Mouse (Mus musculus): ENCODE results near the gene Tmem51. TPM values are rescaled to one million over a fixed set of nuclear protein-coding genes. Genes with fewer than 3 reads are reported as not detected.

The Tmem51 gene
- total and polyA plus RNA-seq, 3 experiments, result 0.05 TPM; not detected in 2

DNA sequence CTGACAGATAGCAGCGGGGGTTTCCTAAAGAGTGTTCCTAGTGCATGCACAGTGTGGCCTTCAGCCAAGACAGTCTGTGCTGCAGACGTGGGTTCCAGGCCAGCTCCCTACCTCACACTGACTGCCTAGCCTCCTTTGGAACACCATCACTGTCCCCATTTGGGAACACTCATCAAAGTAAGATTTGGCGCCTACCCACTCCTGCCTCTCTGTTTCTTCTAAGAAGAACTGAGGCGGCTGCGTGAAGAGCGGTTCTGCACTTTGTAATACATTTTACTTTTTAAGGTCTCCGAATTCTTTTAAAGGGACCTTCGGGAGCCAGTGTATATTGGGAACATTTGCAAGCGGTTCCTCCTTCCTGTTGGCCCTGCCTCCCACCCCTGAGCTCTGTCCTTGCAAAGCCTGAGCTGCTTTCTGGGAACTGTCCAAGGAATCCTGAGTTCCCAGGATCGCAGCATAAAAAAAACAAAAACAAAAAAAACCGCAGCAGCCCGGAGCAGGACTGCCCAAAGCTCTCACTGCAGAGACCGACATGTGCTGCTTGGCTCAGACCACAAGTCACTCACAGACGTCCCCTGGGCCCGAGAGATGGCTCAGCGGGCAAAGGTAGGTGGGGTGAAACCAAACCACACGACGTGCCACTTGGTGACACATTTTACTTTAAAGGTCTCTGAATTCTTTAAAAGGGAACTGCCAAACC lies 6.4 kb downstream of the Tmem51 start:
- H3K27me3 ChIP-seq (ENCODE audit: insufficient read depth, low read length), result no peaks in the 10 kb centered on the region
- DNase-seq (ENCODE audit: low spot score) (no peak), ATAC-seq (ENCODE audit: extremely low read depth, insufficient number of reproducible peaks, low FRiP score, poor library complexity, severe bottlenecking) (no peak)
- no peak overlapping the region for H3K4me3 ChIP-seq (ENCODE audit: low read depth, low read length)
- peaks cover 76% of the 10 kb centered on the region for H3K9me3 ChIP-seq (replicated peaks)
- H3K4me1 ChIP-seq (ENCODE audit: insufficient read depth, low read depth, low read length), result no peaks in the 10 kb centered on the region
- TF ChIP-seq GATA2 (IDR thresholded peaks at IDR 0.05; ENCODE audit: borderline replicate concordance, low read depth, low read length) (no peak), GATA1 (IDR thresholded peaks at IDR 0.05; ENCODE audit: borderline replicate concordance, low read length) (no peak), TAL1 (conservative IDR thresholded peaks at IDR 0.05; ENCODE audit: low read depth, low read length) (no peak), POLR2AphosphoS5 (IDR thresholded peaks at IDR 0.05; ENCODE audit: insufficient replicate concordance, low read depth, low read length) (no peak), CTCF (IDR thresholded peaks at IDR 0.05; ENCODE audit: low read depth, low read length) (no peak)
- no peaks in the 10 kb centered on the region for H3K36me3 ChIP-seq (replicated peaks)

DNA sequence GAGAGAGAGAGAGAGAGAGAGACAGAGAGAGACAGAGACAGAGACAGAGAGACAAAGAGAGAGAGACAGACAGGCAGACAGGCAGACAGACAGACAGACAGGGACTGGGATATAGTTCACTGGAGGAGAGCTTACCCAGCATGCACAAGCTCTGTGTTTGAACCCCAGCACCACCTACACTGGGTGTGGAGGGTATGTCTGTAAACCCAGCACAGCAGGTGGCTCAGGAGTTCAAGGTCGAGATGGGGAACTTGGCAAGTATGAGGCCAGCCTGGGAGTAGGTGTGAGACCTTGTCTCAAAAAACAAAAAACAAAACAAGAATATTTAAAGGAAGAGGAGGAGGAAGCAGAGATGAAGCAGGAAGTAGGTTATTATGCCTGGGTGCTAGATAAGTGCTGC lies 7.2 kb downstream of the Tmem51 start:
- Histone ChIP-seq H3K9me3 (replicated peaks) (peaks cover 74% of the 10 kb centered on the region), H3K27me3 (ENCODE audit: insufficient read depth, low read length) (no peaks in the 10 kb centered on the region), H3K4me3 (ENCODE audit: low read depth, low read length) (no peak overlapping the region), H3K4me1 (ENCODE audit: insufficient read depth, low read depth, low read length) (no peaks in the 10 kb centered on the region), H3K36me3 (replicated peaks) (no peaks in the 10 kb centered on the region)
- no peak for DNase-seq (ENCODE audit: low spot score)
- TF ChIP-seq CTCF (IDR thresholded peaks at IDR 0.05; ENCODE audit: low read depth, low read length) (no peak), GATA1 (IDR thresholded peaks at IDR 0.05; ENCODE audit: borderline replicate concordance, low read length) (no peak), GATA2 (IDR thresholded peaks at IDR 0.05; ENCODE audit: borderline replicate concordance, low read depth, low read length) (no peak), TAL1 (conservative IDR thresholded peaks at IDR 0.05; ENCODE audit: low read depth, low read length) (no peak), POLR2AphosphoS5 (IDR thresholded peaks at IDR 0.05; ENCODE audit: insufficient replicate concordance, low read depth, low read length) (no peak)
- no peak for ATAC-seq (ENCODE audit: extremely low read depth, insufficient number of reproducible peaks, low FRiP score, poor library complexity, severe bottlenecking)

DNA sequence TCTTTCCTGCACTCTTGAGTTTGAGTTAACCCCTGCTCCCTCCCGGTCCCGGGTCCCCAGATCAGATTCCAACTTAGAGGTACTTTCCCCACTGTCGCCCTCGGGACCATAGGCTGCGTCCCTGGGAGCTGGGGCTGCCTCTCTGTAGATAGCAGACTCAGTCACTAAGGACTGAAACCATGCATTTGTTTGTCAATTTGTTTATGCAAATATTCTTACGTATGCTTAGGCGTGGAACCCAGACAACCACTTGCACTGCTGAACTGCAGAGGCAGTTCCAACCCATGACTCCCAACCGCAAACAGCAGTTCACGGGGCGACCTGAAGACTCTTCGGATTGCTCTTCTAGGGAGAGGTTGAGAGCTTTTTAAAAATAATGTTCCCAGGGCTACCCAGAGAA lies 8.2 kb downstream of the Tmem51 start:
- Histone ChIP-seq H3K4me1 (ENCODE audit: insufficient read depth, low read depth, low read length) (no peaks in the 10 kb centered on the region), H3K9me3 (replicated peaks) (peaks cover 72% of the 10 kb centered on the region), H3K36me3 (replicated peaks) (no peaks in the 10 kb centered on the region), H3K27me3 (ENCODE audit: insufficient read depth, low read length) (no peaks in the 10 kb centered on the region), H3K4me3 (ENCODE audit: low read depth, low read length) (no peak overlapping the region)
- DNase-seq (ENCODE audit: low spot score) (no peak), ATAC-seq (ENCODE audit: extremely low read depth, insufficient number of reproducible peaks, low FRiP score, poor library complexity, severe bottlenecking) (no peak)
- TF ChIP-seq CTCF (IDR thresholded peaks at IDR 0.05; ENCODE audit: low read depth, low read length) (no peak), POLR2AphosphoS5 (IDR thresholded peaks at IDR 0.05; ENCODE audit: insufficient replicate concordance, low read depth, low read length) (no peak), TAL1 (conservative IDR thresholded peaks at IDR 0.05; ENCODE audit: low read depth, low read length) (no peak), GATA2 (IDR thresholded peaks at IDR 0.05; ENCODE audit: borderline replicate concordance, low read depth, low read length) (no peak)

DNA sequence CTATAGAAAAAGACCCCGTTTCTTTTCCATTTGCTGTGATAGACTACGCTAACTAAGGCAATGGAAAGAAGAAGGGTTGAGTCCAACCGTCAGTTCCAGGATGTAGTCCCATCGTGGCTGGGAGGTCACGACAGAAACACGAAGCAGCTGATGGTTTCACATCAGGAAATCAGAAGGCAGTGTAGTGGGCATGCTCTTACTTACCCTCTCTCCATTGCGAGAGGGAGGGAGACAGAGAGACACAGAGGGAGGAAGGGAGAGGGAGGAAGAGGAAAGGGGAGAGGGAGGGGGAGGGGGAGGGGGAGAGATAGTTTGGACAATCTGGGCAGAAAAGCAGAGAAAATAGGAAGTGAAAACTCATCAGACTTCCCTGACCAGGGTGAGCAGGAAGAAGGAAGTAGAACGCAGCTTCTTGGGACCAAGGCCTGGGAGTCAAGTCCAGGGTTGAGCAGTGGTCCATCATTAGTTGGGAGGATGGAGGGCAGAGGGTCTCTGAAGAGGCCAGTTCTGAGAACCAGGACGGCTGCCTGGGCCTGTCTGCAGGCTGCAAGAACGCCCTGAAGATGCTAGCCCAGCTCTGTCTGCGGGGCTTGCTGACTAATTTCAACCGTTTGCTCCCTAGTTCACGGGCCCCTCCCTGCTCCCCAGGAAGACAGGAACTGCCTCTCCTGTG lies 9.9 kb downstream of the Tmem51 start:
- ATAC-seq (ENCODE audit: extremely low read depth, insufficient number of reproducible peaks, low FRiP score, poor library complexity, severe bottlenecking), result no peak
- H3K4me1 ChIP-seq (ENCODE audit: insufficient read depth, low read depth, low read length), result no peaks in the 10 kb centered on the region

DNA sequence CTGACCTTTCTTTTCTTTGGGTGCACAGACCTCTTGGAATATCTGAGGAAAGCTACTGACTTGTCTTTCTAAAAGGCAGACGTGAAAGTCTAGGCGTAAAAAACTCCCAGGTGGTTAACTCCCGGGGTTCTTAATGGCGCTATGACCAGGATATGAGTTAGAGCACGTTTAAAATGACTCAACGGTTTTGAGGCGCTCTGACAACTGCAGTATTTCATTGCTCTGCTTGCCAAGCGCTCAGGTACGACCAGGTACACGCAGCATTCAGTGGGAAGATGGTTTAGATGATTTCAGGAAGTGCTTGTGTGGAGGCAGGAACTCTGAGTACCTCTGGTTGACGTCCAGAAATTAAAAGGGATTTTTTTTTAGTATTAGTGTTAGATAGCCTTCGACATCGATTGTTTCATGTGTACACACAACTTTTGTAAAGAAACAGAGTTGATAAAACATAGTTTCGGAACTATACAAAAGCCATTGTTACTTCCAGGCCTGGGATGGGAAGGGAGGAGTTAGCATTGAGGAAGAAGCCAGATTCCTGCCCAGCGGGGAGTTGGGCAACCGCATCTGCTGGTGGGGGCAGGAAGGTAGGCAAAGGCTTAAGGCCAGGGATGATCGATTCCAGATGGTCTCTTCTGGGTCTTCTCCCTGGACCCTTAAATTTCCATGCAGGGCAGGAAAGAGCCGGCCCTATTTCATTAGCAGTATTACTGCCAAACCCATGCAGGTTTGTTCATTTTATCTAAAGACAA lies 12.7 kb downstream of the Tmem51 start:
- ATAC-seq (ENCODE audit: extremely low read depth, insufficient number of reproducible peaks, low FRiP score, poor library complexity, severe bottlenecking), result no peak

More for the DNA sequence above, 9.9 kb downstream of the Tmem51 start:
- Histone ChIP-seq H3K4me3 (ENCODE audit: low read depth, low read length) (no peak overlapping the region), H3K36me3 (replicated peaks) (no peaks in the 10 kb centered on the region), H3K27me3 (ENCODE audit: insufficient read depth, low read length) (no peaks in the 10 kb centered on the region), H3K9me3 (replicated peaks) (peaks cover 66% of the 10 kb centered on the region)
- no peak for TF ChIP-seq CTCF (IDR thresholded peaks at IDR 0.05; ENCODE audit: low read depth, low read length)
- TF ChIP-seq TAL1 (conservative IDR thresholded peaks at IDR 0.05; ENCODE audit: low read depth, low read length), result no peak
- no peak for TF ChIP-seq GATA2 (IDR thresholded peaks at IDR 0.05; ENCODE audit: borderline replicate concordance, low read depth, low read length)
- no peak for TF ChIP-seq POLR2AphosphoS5 (IDR thresholded peaks at IDR 0.05; ENCODE audit: insufficient replicate concordance, low read depth, low read length)
- no peak for TF ChIP-seq GATA1 (IDR thresholded peaks at IDR 0.05; ENCODE audit: borderline replicate concordance, low read length)
- no peak for DNase-seq (ENCODE audit: low spot score)

DNA sequence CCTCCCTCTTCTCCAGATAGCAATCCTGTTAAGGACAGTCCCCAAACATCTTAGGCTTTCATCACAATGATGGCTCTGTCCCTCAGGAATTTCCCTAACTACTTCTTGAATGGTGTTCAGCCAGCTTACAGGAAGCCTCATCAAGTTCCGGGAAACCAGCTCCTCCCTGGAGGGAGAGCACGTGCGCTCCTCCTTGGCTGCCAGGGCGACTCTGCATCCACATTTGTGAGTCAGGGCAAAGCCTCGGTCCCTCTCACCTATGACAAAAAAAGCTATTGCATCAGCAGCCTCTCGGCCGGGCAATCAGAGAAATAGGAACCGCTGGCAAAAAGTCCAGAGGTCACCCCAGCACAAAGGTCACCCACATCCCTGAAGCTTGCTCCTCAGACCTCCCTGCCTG lies 13.3 kb downstream of the Tmem51 start:
- Histone ChIP-seq H3K9me3 (replicated peaks) (peaks cover 76% of the 10 kb centered on the region), H3K36me3 (replicated peaks) (no peaks in the 10 kb centered on the region), H3K4me3 (ENCODE audit: low read depth, low read length) (no peak overlapping the region), H3K27me3 (ENCODE audit: insufficient read depth, low read length) (no peaks in the 10 kb centered on the region), H3K4me1 (ENCODE audit: insufficient read depth, low read depth, low read length) (no peaks in the 10 kb centered on the region)
- ATAC-seq (ENCODE audit: extremely low read depth, insufficient number of reproducible peaks, low FRiP score, poor library complexity, severe bottlenecking) (no peak), DNase-seq (ENCODE audit: low spot score) (no peak)
- no peak for TF ChIP-seq CTCF (IDR thresholded peaks at IDR 0.05; ENCODE audit: low read depth, low read length)
- TF ChIP-seq TAL1 (conservative IDR thresholded peaks at IDR 0.05; ENCODE audit: low read depth, low read length), result no peak
- TF ChIP-seq GATA2 (IDR thresholded peaks at IDR 0.05; ENCODE audit: borderline replicate concordance, low read depth, low read length), result no peak
- no peak for TF ChIP-seq GATA1 (IDR thresholded peaks at IDR 0.05; ENCODE audit: borderline replicate concordance, low read length)
- TF ChIP-seq POLR2AphosphoS5 (IDR thresholded peaks at IDR 0.05; ENCODE audit: insufficient replicate concordance, low read depth, low read length), result no peak

More for the DNA sequence above, 12.7 kb downstream of the Tmem51 start:
- H3K4me3 ChIP-seq (ENCODE audit: low read depth, low read length), result no peak overlapping the region
- TF ChIP-seq POLR2AphosphoS5 (IDR thresholded peaks at IDR 0.05; ENCODE audit: insufficient replicate concordance, low read depth, low read length) (no peak), CTCF (IDR thresholded peaks at IDR 0.05; ENCODE audit: low read depth, low read length) (no peak), TAL1 (conservative IDR thresholded peaks at IDR 0.05; ENCODE audit: low read depth, low read length) (no peak), GATA1 (IDR thresholded peaks at IDR 0.05; ENCODE audit: borderline replicate concordance, low read length) (no peak), GATA2 (IDR thresholded peaks at IDR 0.05; ENCODE audit: borderline replicate concordance, low read depth, low read length) (no peak)
- DNase-seq (ENCODE audit: low spot score), result no peak
- no peaks in the 10 kb centered on the region for H3K36me3 ChIP-seq (replicated peaks)
- no peaks in the 10 kb centered on the region for H3K4me1 ChIP-seq (ENCODE audit: insufficient read depth, low read depth, low read length)
- no peaks in the 10 kb centered on the region for H3K27me3 ChIP-seq (ENCODE audit: insufficient read depth, low read length)
- H3K9me3 ChIP-seq (replicated peaks), result peaks cover 75% of the 10 kb centered on the region

Measured in G1E (cell line).